Mouse (Mus musculus) testis, postnatal 10 days (tissue): ENCODE data around the gene Ppp1r3f.

Source experiments
- DNase-seq: peaks from one replicate; pipeline ENCODE4 v3.0.0; 2021; ENCODE audit warnings: low spot score

The Ppp1r3f gene

DNA sequence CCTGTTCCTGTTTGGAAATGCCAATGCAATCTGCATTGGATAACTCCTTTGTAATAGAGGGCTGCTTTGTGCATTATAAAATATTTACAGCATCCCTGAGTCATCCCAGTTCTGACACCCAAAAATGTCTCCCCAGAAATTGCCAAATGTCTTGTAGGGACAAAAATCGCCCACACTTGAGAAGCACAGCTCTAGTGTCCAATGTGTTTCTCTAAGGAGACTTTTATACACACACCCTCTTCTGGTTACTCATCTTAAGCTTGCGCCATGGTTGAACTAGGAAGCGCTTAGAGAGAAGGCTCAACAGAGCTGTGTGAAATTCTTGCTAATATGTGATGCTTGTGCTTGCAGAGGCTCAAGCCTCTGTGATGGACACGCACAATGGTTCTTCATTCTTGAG is 20.6 kb downstream of the Ppp1r3f start:
- no peak for DNase-seq

GRCm38 (mm10) chrX:7524961-7525360 is 49.1 kb downstream of the Ppp1r3f start:
- no peak for DNase-seq
